Mouse (Mus musculus): ENCODE results near the gene Iqcf1.

DNA sequence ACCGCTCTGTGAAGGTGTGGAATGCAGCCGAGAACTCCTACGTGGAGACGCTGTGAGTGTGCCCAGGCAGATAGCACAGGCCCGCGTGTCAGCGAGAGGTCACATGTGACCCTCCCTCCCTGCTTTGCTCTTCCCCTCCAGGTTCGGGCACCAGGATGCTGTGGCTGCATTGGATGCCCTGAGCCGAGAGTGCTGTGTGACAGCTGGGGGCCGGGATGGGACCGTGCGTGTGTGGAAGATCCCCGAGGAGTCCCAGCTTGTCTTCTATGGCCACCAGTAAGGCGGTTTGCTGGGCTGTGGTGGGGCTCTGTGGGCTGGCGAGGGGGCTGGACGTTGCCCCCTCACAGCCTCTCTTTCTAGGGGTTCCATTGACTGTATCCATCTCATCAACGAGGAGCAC, 16.2 kb upstream of the Iqcf1 start:
- TF ChIP-seq GATA1 (IDR thresholded peaks at IDR 0.05; ENCODE audit: low read length) (no peak), TAL1 (IDR thresholded peaks at IDR 0.05; ENCODE audit: low read length) (no peak)

Measured in erythroblast, embryonic 14.5 days (primary cell).